Mouse (Mus musculus) C2C12 (cell line): ENCODE measurements around the gene Lrmda. TPM values are rescaled to one million over a fixed set of nuclear protein-coding genes. Genes with fewer than 3 reads are reported as not detected.

Experiments
- H3K27me3 ChIP-seq: one replicate; pipeline ENCODE4 v1.6.1; 2011; ENCODE audit not compliant: control insufficient read depth, insufficient read depth, insufficient read length
- H3K36me3 ChIP-seq: one replicate; pipeline ENCODE4 v1.6.1; 2011; ENCODE audit not compliant: control insufficient read depth, insufficient read depth
- H3K4me3 ChIP-seq: one replicate; pipeline ENCODE4 v1.5.1; 2011; ENCODE audit warnings: mild to moderate bottlenecking, control low read depth; ENCODE audit not compliant: poor library complexity, insufficient read depth, severe bottlenecking
- H3K79me2 ChIP-seq: one replicate; pipeline ENCODE4 v1.6.1; 2011; ENCODE audit not compliant: control insufficient read depth, insufficient read depth
- H3K79me3 ChIP-seq: one replicate; pipeline ENCODE4 v1.6.1; 2011; ENCODE audit warnings: low read depth, control low read depth
- H3ac ChIP-seq: one replicate; pipeline ENCODE3; 2011; ENCODE audit warnings: low read depth; ENCODE audit not compliant: control insufficient read depth, insufficient read length
- CEBPB ChIP-seq: IDR thresholded peaks from one replicate; pipeline ENCODE4 v1.6.1; 2011; ENCODE audit warnings: low read depth, mild to moderate bottlenecking, control low read depth, moderate library complexity
- CTCF ChIP-seq: IDR thresholded peaks from one replicate; pipeline ENCODE4 v1.5.1; 2011; ENCODE audit not compliant: control insufficient read depth, insufficient read depth, insufficient read length
- FOSL1 ChIP-seq: IDR thresholded peaks from one replicate; pipeline ENCODE4 v1.8.0; 2011; ENCODE audit warnings: mild to moderate bottlenecking, low read length; ENCODE audit not compliant: poor library complexity, insufficient read depth, severe bottlenecking
- MAX ChIP-seq: IDR thresholded peaks from one replicate; pipeline ENCODE4 v1.6.1; 2011; ENCODE audit warnings: mild to moderate bottlenecking, control low read depth
- MYOD1 ChIP-seq: IDR thresholded peaks from one replicate; pipeline ENCODE4 v1.6.1; 2011; ENCODE audit warnings: low read depth; ENCODE audit not compliant: control insufficient read depth, insufficient read length
- MYOG ChIP-seq: IDR thresholded peaks from one replicate; pipeline ENCODE4 v1.6.1; 2011; ENCODE audit not compliant: control insufficient read depth, insufficient read length; ENCODE audit errors: extremely low read depth
- USF1 ChIP-seq: IDR thresholded peaks from one replicate; pipeline ENCODE4 v1.6.1; 2011; ENCODE audit warnings: low read depth, mild to moderate bottlenecking, control low read depth, moderate library complexity
- polyA plus RNA-seq: library from polyadenylated mRNA; unstranded; fragments of >200 nt; fragmentation: generic; extraction: Trizol; gene quantifications from one replicate; pipeline ENCODE4 v1.2.1, GENCODE M21; 2012; ENCODE audit warnings: missing spikeins

The Lrmda gene
- polyA plus RNA-seq, 1 experiment, result not detected

DNA sequence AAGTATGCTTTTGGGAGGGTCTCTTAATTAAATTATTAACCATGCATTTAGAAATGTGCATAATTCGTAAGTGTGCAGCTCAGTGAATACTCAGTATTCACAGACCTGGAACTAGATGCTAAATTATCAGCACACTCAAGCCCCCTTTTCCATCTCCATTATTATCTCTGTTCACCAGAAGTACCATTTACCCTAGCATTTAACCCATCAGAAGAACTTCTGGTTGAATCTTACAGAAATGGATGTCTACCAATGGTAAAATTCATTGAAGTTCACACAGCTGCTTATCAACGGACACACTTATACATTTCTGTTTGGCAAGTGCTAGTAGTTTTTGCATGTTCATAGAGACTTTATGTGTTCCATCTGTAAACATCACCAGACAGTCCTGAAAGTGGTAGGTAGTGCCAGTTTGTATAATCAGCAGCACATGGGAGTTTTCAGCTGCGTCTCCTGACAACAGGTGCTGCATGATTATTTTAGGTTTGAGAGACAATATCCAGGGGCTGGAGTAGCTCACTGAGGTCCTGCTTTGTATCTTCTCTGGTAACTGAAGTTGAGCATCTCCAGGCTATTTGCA is 968.7 kb downstream of the Lrmda start:
- no peaks in the 10 kb centered on the region for H3K79me2 ChIP-seq
- no peak for TF ChIP-seq MYOD1
- TF ChIP-seq MYOG, result no peak
- TF ChIP-seq CEBPB, result no peak
- TF ChIP-seq CTCF, result no peak
- TF ChIP-seq FOSL1, result no peak
- no peak for TF ChIP-seq MAX
- TF ChIP-seq USF1, result no peak
- no peaks in the 10 kb centered on the region for H3K36me3 ChIP-seq
- no peaks in the 10 kb centered on the region for H3K27me3 ChIP-seq
- no peak overlapping the region for H3K4me3 ChIP-seq
- H3K79me3 ChIP-seq, result no peaks in the 10 kb centered on the region
- H3ac ChIP-seq, result no peak overlapping the region

DNA sequence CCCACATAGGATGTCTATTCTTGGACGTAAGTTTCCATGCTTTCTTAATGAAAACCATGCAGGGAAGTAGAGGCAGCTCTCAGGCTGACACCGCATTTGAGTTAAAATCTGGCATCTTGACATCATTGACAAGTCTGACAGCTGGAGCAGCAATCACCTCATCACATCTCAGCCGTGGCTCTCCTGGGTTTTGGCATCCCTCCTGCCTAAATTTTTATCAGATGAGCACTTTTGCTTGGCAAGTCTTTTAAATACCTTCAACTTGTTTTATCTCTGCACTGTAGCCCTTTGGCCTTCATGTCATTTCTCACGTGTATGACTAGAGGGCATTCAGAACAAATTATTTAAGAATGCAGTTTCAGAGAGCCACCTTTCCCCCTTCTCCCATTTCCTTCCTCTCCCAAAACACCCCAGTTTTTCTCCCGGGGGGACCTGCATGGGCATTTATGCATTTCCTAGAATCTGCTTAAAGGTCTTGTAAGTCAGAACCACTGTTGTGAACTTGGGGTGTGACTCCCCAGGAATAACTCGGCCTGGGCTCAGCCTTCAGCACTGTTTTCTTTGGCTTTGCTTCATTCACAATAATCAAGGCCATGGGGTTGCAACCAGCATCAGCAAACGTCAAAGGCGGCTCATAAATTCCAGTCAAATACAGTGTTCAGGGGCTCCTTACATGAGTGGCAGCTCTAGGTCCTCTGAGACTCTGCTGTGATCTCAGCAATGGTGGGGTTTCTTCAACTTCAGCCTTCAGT is 975.8 kb downstream of the Lrmda start:
- H3K79me3 ChIP-seq, result no peaks in the 10 kb centered on the region
- no peak overlapping the region for H3K4me3 ChIP-seq
- H3K27me3 ChIP-seq, result no peaks in the 10 kb centered on the region
- H3K36me3 ChIP-seq, result no peaks in the 10 kb centered on the region
- TF ChIP-seq USF1 (no peak), CTCF (no peak), MYOG (no peak), FOSL1 (no peak), MYOD1 (peak; percentile 56), MAX (no peak), CEBPB (no peak)
- H3ac ChIP-seq, result no peak overlapping the region
- no peaks in the 10 kb centered on the region for H3K79me2 ChIP-seq

DNA sequence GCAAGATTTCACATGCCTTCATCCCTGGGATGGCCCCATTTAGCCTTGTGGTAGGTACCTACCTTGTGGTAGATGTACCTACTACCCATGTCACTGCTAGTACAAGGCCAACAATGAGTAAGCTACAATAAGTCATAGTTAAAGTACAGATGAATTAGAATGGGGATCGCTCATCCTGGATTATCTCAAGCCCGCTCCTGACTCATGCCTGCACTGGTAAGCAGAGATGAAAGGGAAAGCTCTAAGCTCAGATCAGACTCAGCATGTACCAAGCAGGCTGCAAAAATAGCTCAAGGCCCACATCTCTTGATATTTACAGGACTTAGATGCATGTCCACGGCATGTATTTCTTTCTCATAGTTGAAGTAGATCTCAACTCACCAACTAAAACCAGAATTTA is 979.4 kb downstream of the Lrmda start:
- no peaks in the 10 kb centered on the region for H3K79me2 ChIP-seq
- no peaks in the 10 kb centered on the region for H3K27me3 ChIP-seq
- no peaks in the 10 kb centered on the region for H3K36me3 ChIP-seq
- TF ChIP-seq CTCF (no peak), MAX (no peak), MYOD1 (no peak), MYOG (no peak), USF1 (no peak), FOSL1 (no peak), CEBPB (no peak)
- no peaks in the 10 kb centered on the region for H3K79me3 ChIP-seq
- H3K4me3 ChIP-seq, result no peak overlapping the region
- H3ac ChIP-seq, result no peak overlapping the region

DNA sequence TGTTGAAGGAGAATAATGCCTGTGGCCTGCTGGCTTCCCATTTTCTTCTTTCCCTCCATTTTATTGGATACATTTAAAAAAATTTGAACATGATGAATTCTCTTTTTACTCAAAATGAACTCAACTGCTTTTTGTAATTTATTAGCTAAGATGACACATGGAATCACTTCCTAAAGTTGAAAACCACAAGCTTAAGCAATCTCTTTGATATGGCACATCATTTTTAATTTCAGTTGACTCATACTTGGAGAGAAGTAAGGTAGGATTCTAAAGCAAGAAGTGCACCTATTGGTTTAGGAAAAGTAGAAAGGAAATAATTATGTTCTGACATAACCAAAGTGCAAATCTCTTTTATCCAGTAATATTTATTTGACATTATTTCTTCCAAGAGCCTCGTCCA is 992.5 kb downstream of the Lrmda start:
- TF ChIP-seq MAX, result no peak
- peak; percentile 74 for TF ChIP-seq CEBPB
- Histone ChIP-seq H3K79me3 (no peaks in the 10 kb centered on the region), H3K36me3 (no peaks in the 10 kb centered on the region), H3ac (no peak overlapping the region), H3K27me3 (no peaks in the 10 kb centered on the region), H3K4me3 (no peak overlapping the region), H3K79me2 (no peaks in the 10 kb centered on the region)

DNA sequence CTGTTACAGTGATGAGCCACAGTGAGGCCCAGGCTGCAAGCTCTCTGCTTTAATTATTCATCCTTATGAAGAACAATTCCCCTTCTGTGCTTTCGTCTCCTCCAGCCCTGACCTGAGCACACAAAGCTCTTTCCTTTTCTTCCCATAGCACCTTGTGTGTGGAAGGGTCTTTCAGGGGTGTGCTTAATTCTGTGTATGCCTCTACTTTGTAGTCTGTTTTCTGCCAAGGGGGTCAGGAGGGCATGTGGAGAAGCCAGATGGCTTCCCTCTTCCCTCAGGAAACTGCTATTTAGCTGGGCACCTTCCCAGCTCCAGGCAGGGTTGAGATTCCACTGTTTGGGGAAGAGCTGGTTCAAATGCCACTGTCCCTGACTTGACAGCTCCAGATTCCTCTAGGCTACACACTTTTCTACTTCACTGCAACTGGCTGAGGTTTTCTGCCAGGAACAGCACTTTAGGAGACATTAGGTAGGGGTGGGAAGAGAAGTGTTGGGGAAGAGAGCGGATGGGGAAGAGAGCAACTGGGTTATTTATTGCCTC is 995.3 kb downstream of the Lrmda start:
- no peak overlapping the region for H3ac ChIP-seq
- no peaks in the 10 kb centered on the region for H3K79me2 ChIP-seq
- no peaks in the 10 kb centered on the region for H3K27me3 ChIP-seq
- TF ChIP-seq CEBPB (no peak), MYOG (no peak), FOSL1 (no peak), USF1 (no peak), MAX (no peak), CTCF (no peak), MYOD1 (no peak)
- no peaks in the 10 kb centered on the region for H3K79me3 ChIP-seq
- H3K4me3 ChIP-seq, result no peak overlapping the region
- no peaks in the 10 kb centered on the region for H3K36me3 ChIP-seq
